Mouse (Mus musculus) retina, postnatal 7 days (tissue): Measurements from ENCODE around the gene Rhbdd1.

Source experiments
- DNase-seq: peaks from one replicate; pipeline ENCODE4 v3.0.0-alpha.2; 2012; ENCODE audit warnings: low read depth, low spot score

Rhbdd1 gene

DNA sequence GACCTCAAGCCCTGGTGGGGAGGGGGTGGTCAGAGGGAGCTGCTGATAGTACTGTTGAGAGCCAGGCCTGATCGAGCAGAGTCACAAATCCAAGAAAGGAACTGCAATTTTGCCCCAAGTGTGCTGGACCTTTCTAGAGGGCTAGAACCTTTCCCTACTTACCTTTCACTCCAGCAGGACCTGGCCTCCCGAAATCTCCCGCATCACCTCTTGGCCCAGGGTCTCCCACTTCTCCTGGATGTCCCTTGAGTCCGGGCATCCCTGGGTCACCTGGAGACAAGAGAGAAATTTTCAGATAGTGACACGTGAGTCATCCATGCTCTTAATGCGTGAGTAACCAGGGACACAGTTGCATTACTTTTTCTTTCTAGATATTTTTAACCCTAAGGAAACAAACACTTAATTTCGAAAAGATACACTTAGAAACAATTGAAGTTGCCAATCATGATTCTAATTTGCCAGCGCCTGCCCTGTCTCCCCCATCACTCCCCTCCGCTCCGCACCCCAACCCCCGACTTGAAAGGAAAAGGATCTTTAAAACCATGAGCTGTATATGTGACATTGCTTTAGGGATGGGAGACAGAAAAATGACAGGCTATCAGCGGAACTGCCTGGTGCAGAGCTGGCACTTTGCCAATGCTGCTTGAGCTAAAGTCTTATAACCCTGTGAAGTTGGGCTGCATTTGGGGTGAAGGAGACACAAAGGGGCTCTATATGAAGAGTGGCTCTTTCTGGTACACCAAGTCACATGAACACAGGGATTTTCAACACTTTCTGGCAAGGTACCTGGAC lies 163.6 kb downstream of the Rhbdd1 start:
- no peak for DNase-seq

DNA sequence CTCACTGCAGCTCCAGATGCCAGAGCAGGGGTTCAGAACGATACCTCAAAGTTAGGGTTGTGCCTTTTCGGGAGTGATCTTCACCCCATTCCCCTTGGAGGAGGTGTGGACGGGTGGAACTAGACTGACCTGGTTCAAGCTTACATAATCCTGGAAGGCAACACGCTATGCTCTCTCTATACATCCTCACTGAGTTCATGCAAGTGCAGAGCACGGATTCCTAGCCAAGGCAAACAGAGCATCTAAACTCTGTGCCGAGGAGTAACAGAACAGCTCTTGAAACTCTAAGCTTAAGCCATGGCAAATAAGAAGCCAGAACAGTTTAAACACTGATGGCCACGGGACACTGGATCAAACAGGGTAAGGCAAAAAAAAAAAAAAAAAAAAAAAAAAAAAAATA lies 166.1 kb downstream of the Rhbdd1 start:
- DNase-seq: no peak

DNA sequence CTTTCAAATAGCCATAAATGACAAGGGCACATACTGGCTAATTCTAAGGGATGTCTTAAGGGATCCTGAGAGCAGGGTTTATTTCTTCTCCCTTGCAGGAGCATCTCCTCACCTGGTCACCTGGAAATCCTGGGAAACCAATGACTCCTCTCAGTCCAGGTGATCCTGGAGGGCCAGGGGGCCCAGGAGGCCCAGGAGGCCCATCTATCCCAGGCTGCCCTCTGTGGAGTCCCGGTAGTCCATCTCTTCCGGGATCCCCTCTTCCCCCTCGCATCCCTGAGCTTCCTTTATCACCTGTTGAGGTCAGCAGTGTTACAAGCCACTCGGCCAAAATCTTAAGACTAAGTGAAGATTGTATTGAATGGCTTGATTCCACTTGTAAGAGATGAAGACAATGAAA lies 170.1 kb downstream of the Rhbdd1 start:
- DNase-seq: no peak

DNA sequence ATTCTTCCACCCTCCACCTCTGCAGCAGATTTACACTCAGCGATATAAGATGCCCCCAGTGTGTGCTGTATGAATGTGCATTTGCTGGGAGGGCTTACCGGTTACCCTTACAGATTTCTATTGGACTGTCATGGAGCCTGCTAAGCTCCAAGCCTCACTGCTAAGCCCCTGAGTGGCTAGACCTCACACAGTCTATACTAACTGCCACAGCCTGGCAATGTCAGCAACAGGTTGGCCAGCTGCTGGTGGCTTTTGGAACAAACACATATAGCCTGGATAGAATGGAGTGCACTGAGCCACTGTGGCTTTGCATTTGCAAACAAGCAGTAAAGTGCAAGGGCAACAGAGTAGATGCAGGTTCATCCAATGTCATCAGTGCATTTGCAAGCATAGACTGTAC lies 175.7 kb downstream of the Rhbdd1 start:
- DNase-seq: no peak
